Mouse (Mus musculus) midbrain, postnatal 0 days (tissue): ENCODE measurements at regions not wholly inside any gene's neighbourhood (a gene's known extent, or its start where the extent isn't known, plus 50 kb on each side); places are given as distances from the start of the nearest gene placed in this dataset.

Experiments used
- ATAC-seq: fragments of 200-750 bp; cut with Nextera tagmentation; 2 replicates; pipeline ENCODE4 v1.8.0; 2017; ENCODE audit warnings: moderate number of reproducible peaks, mild to moderate bottlenecking, moderate TSS enrichment, moderate library complexity; ENCODE audit not compliant: low FRiP score
- DNase-seq: peaks from one replicate; pipeline ENCODE4 v3.0.0-alpha.2; 2015; ENCODE audit warnings: low spot score
- H3K27ac ChIP-seq: fragments of 300-500 bp; sonication (generic); 2 replicates; pipeline ENCODE4 v1.5.1; 2014; ENCODE audit warnings: low read depth, mild to moderate bottlenecking, low read length, mixed read lengths
- H3K27me3 ChIP-seq: fragments of 300-500 bp; sonication (generic); 2 replicates; pipeline ENCODE4 v1.6.1; 2014; ENCODE audit warnings: low read length, control low read depth, mixed read lengths; ENCODE audit not compliant: insufficient read depth
- H3K36me3 ChIP-seq: fragments of 300-500 bp; sonication (generic); 2 replicates; pipeline ENCODE4 v1.6.1; 2014; ENCODE audit warnings: low read length, control low read depth, mixed read lengths; ENCODE audit not compliant: insufficient read depth
- H3K4me1 ChIP-seq: fragments of 300-500 bp; sonication (generic); 2 replicates; pipeline ENCODE4 v1.6.1; 2014; ENCODE audit warnings: mild to moderate bottlenecking, control low read depth, antibody characterized with exemption, low read length, mixed read lengths; ENCODE audit not compliant: insufficient read depth
- H3K4me2 ChIP-seq: fragments of 300-500 bp; sonication (generic); 2 replicates; pipeline ENCODE4 v1.6.1; 2014; ENCODE audit warnings: low read depth, mild to moderate bottlenecking, low read length, mixed read lengths; ENCODE audit not compliant: poor library complexity, severe bottlenecking
- H3K4me3 ChIP-seq: fragments of 300-500 bp; sonication (generic); 2 replicates; pipeline ENCODE4 v1.5.1; 2014; ENCODE audit warnings: low read depth, mild to moderate bottlenecking, low read length, moderate library complexity
- H3K9ac ChIP-seq: fragments of 300-500 bp; sonication (generic); replicated peaks from 2 replicates; pipeline ENCODE4 v1.6.1; 2014; ENCODE audit warnings: mild to moderate bottlenecking, low read length, moderate library complexity, mixed read lengths; ENCODE audit not compliant: poor library complexity, severe bottlenecking
- H3K9me3 ChIP-seq: fragments of 300-500 bp; sonication (generic); 2 replicates; pipeline ENCODE4 v1.6.1; 2016; ENCODE audit warnings: low read length, control low read depth
- CTCF ChIP-seq: IDR thresholded peaks from 2 replicates; pipeline ENCODE4 v1.5.1; 2016; ENCODE audit warnings: antibody characterized with exemption, mild to moderate bottlenecking
- WGBS: fragments of 180-500 bp; shearing (Covaris S2); extraction: QIAGEN DNeasy Blood & Tissue Kit; methylation state at CpG from one replicate; pipeline ENCODE4 v1.1.7; 2014; 5-methylcytosine and 5-hydroxymethylcytosine counted together

DNA sequence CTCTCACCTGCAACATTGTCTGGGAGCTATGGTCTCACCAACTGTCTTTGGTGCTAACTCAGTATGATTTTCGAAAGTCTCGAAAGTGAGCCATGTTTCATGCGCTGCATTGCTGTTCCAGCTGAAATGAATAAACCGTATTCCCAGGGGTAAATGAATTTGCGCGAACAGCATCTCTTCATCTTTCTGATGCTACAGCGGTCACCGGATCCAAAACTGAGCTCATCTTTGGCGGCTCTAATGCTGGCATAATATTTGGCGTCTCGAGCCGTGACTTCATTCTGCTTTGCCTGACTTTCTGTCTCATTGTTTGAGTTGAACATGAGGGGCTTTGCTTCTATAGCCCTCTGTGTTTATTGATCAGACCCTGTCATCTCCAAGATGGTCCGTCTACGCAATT, 137.3 kb downstream of the Tmem182 start:
- H3K4me2 ChIP-seq, result no peak overlapping the region
- H3K4me3 ChIP-seq, result no peak overlapping the region
- no peak overlapping the region for H3K27ac ChIP-seq
- no peak for TF ChIP-seq CTCF
- H3K27me3 ChIP-seq, result no peaks in the 10 kb centered on the region
- DNase-seq (no peak), ATAC-seq (no peak)
- no peaks in the 10 kb centered on the region for H3K36me3 ChIP-seq
- no peak overlapping the region for H3K9ac ChIP-seq
- H3K4me1 ChIP-seq, result no peaks in the 10 kb centered on the region
- no peaks in the 10 kb centered on the region for H3K9me3 ChIP-seq
- WGBS, result 75% methylated on average over 14 of the region's 14 CpGs

DNA sequence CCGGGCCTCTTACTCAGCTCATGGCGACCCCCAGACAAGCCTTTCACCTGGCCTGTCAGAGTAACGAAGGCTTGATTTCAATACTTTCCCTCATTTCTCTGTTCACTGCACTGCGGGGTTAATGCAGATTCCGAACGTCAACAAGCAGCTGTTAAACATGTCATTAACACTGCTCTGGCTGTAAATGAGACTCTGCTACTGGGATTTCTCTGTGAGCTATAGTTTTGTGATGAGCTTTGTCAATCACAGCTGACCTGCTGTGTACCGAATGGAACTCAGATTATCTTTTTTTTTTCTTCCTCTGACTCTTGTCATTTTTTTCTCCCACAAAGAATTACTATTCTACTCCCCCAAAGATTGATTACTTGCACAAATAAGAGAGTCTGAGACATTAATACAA, 137.8 kb downstream of the Tmem182 start:
- no peaks in the 10 kb centered on the region for H3K36me3 ChIP-seq
- H3K9ac ChIP-seq, result no peak overlapping the region
- no peak overlapping the region for H3K4me3 ChIP-seq
- no peak overlapping the region for H3K4me2 ChIP-seq
- no peak for ATAC-seq
- H3K27ac ChIP-seq, result no peak overlapping the region
- no peak for DNase-seq
- no peaks in the 10 kb centered on the region for H3K4me1 ChIP-seq
- 42% methylated on average over 7 of the region's 7 CpGs for WGBS
- H3K27me3 ChIP-seq, result no peaks in the 10 kb centered on the region
- no peaks in the 10 kb centered on the region for H3K9me3 ChIP-seq
- TF ChIP-seq CTCF, result no peak

DNA sequence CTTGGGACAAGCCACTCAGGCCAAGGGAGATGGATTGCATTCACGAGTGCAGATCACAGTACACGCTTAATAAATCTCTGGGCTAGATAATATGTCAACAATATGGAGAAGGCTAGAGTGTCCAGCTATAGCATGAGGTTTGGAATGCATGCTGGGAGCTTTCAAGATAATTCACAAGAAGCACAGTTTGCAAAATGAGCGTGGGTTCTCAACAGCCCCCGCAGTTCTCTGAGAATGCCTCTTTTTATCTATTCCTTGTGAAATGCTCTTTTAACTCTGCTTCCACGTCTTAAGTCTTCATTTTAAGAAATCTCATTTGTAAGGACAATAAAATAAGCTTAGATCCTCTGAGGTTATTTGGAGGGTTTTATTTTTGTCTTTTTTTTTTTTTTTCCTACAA, 145.2 kb downstream of the Tmem182 start:
- Histone ChIP-seq H3K4me3 (no peak overlapping the region), H3K27ac (no peak overlapping the region), H3K27me3 (no peaks in the 10 kb centered on the region), H3K9me3 (no peaks in the 10 kb centered on the region), H3K9ac (no peak overlapping the region), H3K4me2 (no peak overlapping the region), H3K36me3 (no peaks in the 10 kb centered on the region), H3K4me1 (no peaks in the 10 kb centered on the region)
- DNase-seq, result no peak
- no peak for TF ChIP-seq CTCF
- 75% methylated on average over 5 of the region's 5 CpGs for WGBS
- no peak for ATAC-seq

DNA sequence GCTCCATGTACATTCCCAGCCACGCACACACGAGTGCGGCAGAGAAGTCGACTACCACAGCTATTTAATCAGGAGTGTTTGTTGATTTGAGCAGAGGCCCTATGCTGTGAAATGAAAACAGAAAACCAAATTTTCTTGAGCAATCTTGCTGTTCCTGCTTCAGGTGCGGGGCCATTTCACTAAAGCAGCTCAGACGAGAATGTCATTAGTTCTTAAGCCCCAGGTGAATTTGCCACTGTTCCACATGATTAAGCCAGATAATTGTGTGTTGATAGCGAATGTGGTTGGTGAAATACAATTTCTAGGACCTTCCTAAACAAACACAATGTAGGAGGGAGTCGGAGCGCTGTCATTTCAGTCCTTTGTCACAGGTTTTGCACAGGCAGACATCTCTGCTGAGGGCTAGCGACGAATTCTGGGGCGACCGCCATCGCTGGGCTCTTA, 149.3 kb downstream of the Tmem182 start:
- Histone ChIP-seq H3K27ac (no peak overlapping the region), H3K9ac (no peak overlapping the region), H3K4me1 (no peaks in the 10 kb centered on the region), H3K36me3 (no peaks in the 10 kb centered on the region), H3K9me3 (no peaks in the 10 kb centered on the region), H3K4me3 (no peak overlapping the region), H3K27me3 (no peaks in the 10 kb centered on the region), H3K4me2 (no peak overlapping the region)
- no peak for TF ChIP-seq CTCF
- DNase-seq (peak; percentile 22), ATAC-seq (no peak)
- 79% methylated on average over 14 of the region's 14 CpGs for WGBS

DNA sequence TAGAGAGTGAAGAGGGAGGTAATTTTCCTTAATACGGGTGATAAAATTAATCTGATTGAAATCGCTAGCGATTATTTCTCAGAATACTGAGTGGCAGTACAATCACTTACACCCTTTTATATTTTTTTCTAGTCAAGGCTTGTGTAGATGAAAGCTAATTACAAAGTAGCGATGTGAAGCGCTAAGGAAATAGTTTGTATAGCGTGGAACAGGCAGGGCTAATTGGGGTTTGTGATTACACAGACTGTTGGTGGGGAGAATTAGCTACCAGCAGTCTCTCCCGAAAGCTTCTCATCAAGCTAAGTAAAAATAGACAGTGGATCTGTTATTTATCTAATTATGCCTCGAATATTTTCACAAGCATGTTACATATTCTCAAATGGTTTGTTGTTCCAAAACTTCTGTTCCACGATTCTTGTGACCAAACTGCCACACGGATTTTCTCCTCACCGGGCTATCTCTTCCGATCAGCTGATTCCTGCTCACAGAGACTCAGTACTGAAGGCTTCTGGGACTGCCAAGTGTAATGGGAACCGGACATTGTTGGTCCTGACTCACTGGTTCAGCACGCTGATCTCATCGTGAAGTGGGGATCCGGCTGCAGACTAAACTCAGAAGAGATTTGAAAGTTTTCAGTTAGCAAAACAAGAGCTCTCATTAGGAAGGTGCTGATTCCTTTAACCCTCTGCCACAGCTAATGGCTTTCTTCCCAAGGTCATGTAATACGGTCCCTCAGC, 162.5 kb downstream of the Tmem182 start:
- Histone ChIP-seq H3K36me3 (no peaks in the 10 kb centered on the region), H3K9ac (no peak overlapping the region), H3K9me3 (no peaks in the 10 kb centered on the region), H3K27me3 (no peaks in the 10 kb centered on the region), H3K4me3 (no peak overlapping the region), H3K27ac (no peak overlapping the region), H3K4me1 (no peaks in the 10 kb centered on the region), H3K4me2 (no peak overlapping the region)
- no peak for TF ChIP-seq CTCF
- ATAC-seq (no peak), DNase-seq (peak; percentile 18)
- WGBS, result 68% methylated on average over 17 of the region's 17 CpGs

DNA sequence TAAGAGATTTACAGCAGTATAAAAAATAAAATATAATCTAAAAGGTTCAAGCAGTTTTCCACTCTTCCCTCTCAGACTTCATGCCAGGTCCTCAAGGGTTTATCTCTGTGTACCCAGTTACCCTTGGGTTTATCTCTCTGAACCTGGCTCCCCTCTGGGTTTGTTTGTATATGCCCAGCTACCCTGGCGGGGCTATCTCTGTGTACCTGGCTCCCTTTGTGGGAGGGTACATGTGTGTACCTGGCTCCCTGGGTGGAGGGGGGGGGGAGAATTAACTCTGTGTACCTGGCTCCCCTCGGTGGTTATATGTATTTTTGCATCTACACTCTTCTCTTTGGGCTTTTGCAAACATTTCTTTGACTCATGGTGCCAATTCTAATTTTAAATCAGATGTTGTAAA, 178.4 kb downstream of the Tmem182 start:
- no peak overlapping the region for H3K4me2 ChIP-seq
- H3K9ac ChIP-seq, result no peak overlapping the region
- H3K9me3 ChIP-seq, result no peaks in the 10 kb centered on the region
- H3K36me3 ChIP-seq, result no peaks in the 10 kb centered on the region
- DNase-seq (no peak), ATAC-seq (no peak)
- H3K4me1 ChIP-seq, result no peaks in the 10 kb centered on the region
- H3K27ac ChIP-seq, result no peak overlapping the region
- H3K27me3 ChIP-seq, result no peaks in the 10 kb centered on the region
- H3K4me3 ChIP-seq, result no peak overlapping the region
- no peak for TF ChIP-seq CTCF
- 80% methylated on average over 2 of the region's 2 CpGs for WGBS
